Mouse (Mus musculus) gastrocnemius, postnatal 4 days (tissue): Measurements from ENCODE around the gene Nudt8. TPM values are rescaled to one million over a fixed set of nuclear protein-coding genes. Genes with fewer than 3 reads are reported as not detected.
"Not testable (repeated sequence)": the region's sequence is repeated elsewhere in the genome, so short reads cannot be mapped to it uniquely, and the experiment has no call there.

Source experiments
- DNase-seq, 2 experiments: peaks; one replicate each; pipeline ENCODE4 v3.0.0; 2021 to 2022; ENCODE audit warnings: low spot score in 2 of 2, mixed read lengths in 2 of 2
- total RNA-seq, 2 experiments: library from RNA; stranded (reverse); gene quantifications; 2 replicates each; pipeline ENCODE4 v1.2.3; 2021

The Nudt8 gene
- total RNA-seq, 2 experiments from 2014 or later = 18.5 to 19.0 TPM

DNA sequence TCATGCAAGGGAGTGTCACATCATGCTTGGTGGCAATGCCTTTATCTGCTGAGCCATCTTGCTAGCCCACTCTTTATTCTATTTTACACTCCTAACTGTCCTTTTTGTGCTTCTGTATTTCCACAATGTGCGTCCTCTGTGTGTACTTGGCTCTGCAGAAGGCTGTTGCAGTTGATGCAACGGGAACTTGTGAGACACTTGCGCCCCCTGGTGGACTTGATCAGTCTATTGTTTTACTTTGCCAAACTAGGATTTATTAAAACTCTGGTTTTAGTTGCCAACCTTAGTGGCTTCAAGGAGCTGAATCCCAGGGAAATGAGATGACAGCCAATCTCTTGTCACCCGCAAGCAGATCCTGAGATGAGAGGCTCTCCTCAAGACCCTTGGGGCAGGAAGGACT, 47.5 kb downstream of the Nudt8 start:
- DNase-seq = peak; percentile 77 to 87

DNA sequence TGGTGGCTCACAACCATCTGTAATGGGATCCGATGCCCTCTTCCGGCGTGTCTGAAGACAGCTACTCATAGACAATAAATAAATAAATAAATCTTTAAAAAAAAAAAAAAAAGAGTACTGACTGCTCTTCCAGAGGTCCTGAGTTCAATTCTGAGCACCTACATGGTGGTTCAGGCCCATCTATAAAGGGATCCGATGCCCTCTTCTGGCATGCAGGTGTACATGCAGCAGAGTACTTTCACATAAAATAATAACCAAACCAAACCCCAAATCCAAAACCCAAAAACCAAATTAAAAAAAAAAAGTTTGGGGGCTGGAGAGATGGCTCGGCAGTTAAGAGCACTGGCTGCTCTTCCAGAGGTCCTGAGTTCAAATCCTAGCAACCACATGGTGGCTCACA, 48.7 kb downstream of the Nudt8 start:
- not testable (repeated sequence) for DNase-seq

DNA sequence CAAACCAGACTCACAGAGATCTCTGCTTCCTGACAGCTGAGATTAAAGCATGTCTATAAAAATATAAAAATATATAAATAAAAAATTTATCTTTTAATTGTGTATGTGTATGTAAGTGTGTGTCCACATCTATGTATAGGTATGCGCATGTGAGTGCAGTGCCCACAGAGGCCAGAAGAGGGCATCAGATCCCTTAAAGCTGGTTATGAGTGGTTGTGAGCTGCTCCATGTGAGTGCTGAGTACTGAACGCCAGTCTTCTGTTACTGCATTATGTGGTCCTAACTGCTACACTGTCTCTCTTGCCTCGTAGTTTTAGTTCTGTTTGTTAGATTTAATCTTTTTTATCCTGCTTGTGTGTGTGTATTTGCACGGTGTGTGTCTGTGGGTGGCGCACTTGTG, 50.6 kb downstream of the Nudt8 start:
- no peak for DNase-seq

Other genes starting within 250 kb of the Nudt8 start
- 10 to 100 TPM; 34.5 to 37.1 TPM for gene Kmt5b, start 233.2 kb upstream of the Nudt8 start, total RNA-seq
- gene Chka, start 148.8 kb upstream of the Nudt8 start, total RNA-seq = 10 to 100 TPM; 13.6 to 14.9 TPM
- gene Tcirg1, start 93.4 kb upstream of the Nudt8 start, total RNA-seq = 10 to 100 TPM; 25.9 to 34.5 TPM
- 100 to 1,000 TPM; 182 to 186 TPM for gene Ndufs8, start 87.8 kb upstream of the Nudt8 start, total RNA-seq
- gene Aldh3b1, start 70.8 kb upstream of the Nudt8 start, total RNA-seq = 1 to 10 TPM; 6.7 to 7.1 TPM
- gene Unc93b1, start 65.4 kb upstream of the Nudt8 start, total RNA-seq = 10 to 100 TPM; 25.8 to 26.8 TPM
- under 1 TPM; 0.08 to 0.12 TPM for gene Aldh3b3, start 41.9 kb upstream of the Nudt8 start, total RNA-seq
- 1 to 10 TPM in 1 of 2 experiments, under 1 TPM in 1; 0.88 to 1.7 TPM for gene Aldh3b2, start 28.3 kb upstream of the Nudt8 start, total RNA-seq
- 1 to 10 TPM; 7.0 to 7.6 TPM for gene Acy3, start 14.0 kb upstream of the Nudt8 start, total RNA-seq
- gene Tbx10, start 7.8 kb upstream of the Nudt8 start, total RNA-seq = not detected
- under 1 TPM; 0.49 to 0.74 TPM for gene Gm49405, start within 50 bp of the Nudt8 start, total RNA-seq
- gene Doc2g, start 2.7 kb downstream of the Nudt8 start, total RNA-seq = 1 to 10 TPM; 1.1 to 2.4 TPM
- gene Ndufv1, start 12.2 kb downstream of the Nudt8 start, total RNA-seq = 100 to 1,000 TPM; 314 to 350 TPM
- gene Gstp1, start 37.4 kb downstream of the Nudt8 start, total RNA-seq = 100 to 1,000 TPM; 205 to 221 TPM
- gene Gstp2, start 45.4 kb downstream of the Nudt8 start, total RNA-seq = 10 to 100 TPM; 40.2 to 49.5 TPM
- 1 to 10 TPM in 1 of 2 experiments, not detected in 1; 1.1 TPM for gene Gstp3, start 59.0 kb downstream of the Nudt8 start, total RNA-seq
- not detected for gene Cabp2, start 81.0 kb downstream of the Nudt8 start, total RNA-seq
- gene Cdk2ap2, start 96.6 kb downstream of the Nudt8 start, total RNA-seq = 10 to 100 TPM; 22.9 to 23.9 TPM
- 1 to 10 TPM; 6.1 to 7.3 TPM for gene Pitpnm1, start 99.4 kb downstream of the Nudt8 start, total RNA-seq
- gene Aip, start 125.3 kb downstream of the Nudt8 start, total RNA-seq = 10 to 100 TPM; 49.9 to 61.1 TPM
- gene Gpr152, start 139.2 kb downstream of the Nudt8 start, total RNA-seq = not detected
- gene Cabp4, start 143.5 kb downstream of the Nudt8 start, total RNA-seq = not detected
- gene Coro1b, start 148.0 kb downstream of the Nudt8 start, total RNA-seq = 10 to 100 TPM; 73.6 to 74.5 TPM
- gene Ptprcap, start 153.0 kb downstream of the Nudt8 start, total RNA-seq = 1 to 10 TPM; 1.9 to 2.2 TPM
- gene Rps6kb2, start 162.8 kb downstream of the Nudt8 start, total RNA-seq = 10 to 100 TPM; 34.7 to 38.0 TPM
- gene Carns1, start 174.9 kb downstream of the Nudt8 start, total RNA-seq = 10 to 100 TPM; 65.5 to 69.4 TPM
- 1 to 10 TPM; 5.1 to 5.2 TPM for gene Tbc1d10c, start 190.7 kb downstream of the Nudt8 start, total RNA-seq
- 100 to 1,000 TPM; 432 to 472 TPM for gene Ppp1ca, start 191.5 kb downstream of the Nudt8 start, total RNA-seq
- 1 to 10 TPM; 7.3 to 8.3 TPM for gene Rad9a, start 201.1 kb downstream of the Nudt8 start, total RNA-seq
- 1 to 10 TPM; 1.6 to 2.7 TPM for gene Clcf1, start 213.7 kb downstream of the Nudt8 start, total RNA-seq
- gene AC109138.7, start 213.8 kb downstream of the Nudt8 start, total RNA-seq = not detected
- gene Pold4, start 231.3 kb downstream of the Nudt8 start, total RNA-seq = 10 to 100 TPM; 31.4 to 34.3 TPM